Mouse (Mus musculus): ENCODE measurements at regions not wholly inside any gene's neighbourhood (a gene's known extent, or its start where the extent isn't known, plus 50 kb on each side); places are given as distances from the start of the nearest gene placed in this dataset.
"Not testable (repeated sequence)": the region's sequence is repeated elsewhere in the genome, so short reads cannot be mapped to it uniquely, and the experiment has no call there.

DNA sequence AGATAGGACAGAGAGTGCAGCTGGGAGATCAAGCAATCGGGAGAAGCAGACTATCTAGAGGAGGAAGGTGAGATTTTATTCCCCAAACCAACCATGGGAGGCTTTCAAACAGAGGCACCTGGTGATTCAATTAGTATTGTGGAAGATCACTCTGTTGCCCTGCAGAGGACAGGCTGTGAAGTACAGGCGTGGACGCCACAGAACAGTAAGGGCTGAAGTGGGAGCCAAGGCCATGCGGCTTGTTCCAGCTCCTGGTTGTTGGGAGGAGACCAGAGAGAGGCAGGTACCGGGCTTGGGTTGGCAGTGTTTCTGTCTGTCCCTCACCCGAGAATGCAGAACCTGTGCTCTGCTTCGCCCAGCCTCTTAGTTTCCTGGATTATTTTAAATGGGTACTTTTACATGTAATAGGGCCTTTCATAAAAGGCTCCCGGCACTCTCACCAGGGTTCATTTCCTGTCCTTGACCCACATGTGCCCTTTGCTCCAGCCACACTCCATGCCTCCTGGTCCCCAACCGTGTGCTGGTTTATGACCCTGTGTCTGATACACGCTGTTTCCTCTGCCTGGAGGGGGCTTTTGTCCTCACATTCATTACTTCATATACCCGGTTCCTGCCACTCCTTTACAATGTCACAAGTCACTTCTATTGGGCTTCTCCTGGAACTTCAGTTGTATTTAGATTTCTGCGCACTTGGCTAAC lies 58.3 kb downstream of the Vcpkmt start:
- no peak for DNase-seq

DNA sequence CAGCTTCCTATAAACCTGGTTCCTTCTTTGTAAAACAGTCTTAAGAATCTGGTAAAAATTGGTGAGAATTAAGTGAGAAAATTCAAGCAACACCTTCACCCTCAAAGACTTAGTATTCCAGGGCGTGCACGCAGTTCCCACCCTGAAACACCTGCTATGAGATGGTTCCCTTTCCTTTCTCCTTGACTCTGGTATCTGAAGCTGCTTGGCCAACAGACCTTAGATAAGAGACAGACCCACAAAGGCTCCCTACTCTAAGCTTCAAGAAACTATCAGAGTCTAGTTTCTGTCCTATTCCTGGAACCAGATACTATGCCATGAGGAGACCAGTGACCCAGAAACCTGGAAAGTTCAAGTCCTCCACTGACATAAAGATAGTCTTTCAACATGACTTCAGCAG lies 63.0 kb downstream of the Vcpkmt start:
- DNase-seq = no peak

DNA sequence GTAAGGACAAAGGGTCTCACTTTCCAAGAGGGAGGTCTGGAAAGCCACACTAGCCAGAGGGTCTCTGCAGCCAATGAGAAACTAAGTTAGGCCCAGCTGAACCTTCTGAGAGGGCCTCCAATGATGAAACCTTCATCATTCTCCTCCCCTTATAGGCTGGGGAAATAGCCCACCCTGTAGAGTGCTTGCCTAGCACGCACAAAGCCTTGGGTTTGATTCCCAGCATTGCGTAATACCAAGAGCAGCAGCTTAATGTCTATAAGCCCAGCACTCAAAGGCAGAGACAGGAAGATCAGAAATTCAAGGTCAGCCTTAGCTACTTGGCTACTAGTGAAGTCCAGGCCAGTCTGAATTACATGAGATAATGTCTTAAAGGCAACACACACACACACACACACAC lies 63.8 kb downstream of the Vcpkmt start:
- DNase-seq = no peak

DNA sequence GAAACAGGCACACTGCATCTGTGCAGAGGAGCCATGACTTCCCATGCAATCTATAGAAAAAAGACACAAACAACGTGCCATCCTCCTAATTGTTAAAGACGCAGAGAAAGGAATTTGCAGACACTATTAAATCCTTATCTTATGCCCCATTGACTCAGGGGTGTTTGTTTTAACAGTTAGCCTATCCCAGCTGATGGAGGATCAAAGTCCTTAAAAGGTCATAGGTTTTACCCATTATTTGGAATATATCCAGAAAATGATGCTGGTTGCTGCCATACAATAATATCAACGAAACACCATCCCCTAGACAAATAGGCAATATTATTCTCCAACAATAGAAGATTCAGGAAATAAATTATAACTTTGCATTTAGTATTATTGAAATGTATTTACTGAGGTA lies 65.2 kb downstream of the Vcpkmt start:
- DNase-seq = no peak

DNA sequence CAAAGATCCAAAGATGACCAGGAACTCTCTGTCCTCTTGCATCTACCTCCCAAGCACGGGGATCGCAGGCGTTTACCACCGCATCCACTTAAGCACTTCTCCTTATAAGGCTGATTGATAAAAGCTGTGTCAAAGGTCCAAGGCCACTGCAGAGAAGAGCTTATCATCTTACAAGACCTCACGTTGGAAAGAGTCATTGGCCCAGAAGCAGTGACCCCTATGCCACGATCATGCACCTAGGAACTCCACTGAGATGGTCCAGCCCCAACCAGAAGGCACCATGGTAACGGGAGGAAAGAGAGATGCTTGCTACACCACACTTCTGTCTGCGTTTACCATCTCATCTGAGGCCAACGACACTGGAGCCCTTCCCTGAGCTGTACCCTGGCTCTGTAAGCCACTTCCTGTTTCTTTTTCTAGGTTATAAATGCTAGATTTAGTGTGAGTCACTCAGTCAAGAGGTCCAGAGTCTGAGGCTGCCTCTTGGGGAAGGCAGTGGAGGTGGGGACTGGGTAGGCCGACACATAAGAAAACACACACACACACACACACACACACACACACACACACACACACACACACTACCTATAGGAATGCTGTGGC lies 66.4 kb downstream of the Vcpkmt start:
- peak; percentile 24 for DNase-seq

DNA sequence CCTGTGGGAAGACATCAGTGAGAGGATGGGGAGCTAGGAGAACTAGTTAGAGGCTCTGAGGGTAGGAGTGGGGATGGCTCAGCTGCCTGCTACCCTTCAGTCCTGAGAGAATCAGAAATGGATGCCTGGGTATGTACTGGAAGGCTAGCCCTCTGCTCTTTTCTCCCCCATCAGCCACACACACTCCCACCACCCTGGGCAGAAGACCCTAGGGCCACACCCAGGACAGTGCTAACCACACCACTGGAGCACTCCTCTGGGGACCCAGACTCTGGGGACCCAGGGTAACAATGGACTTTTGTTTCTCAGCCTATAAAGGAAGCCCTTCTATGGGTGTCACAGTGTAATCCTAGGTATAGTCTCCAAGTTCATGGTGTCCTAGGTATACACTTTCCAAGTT lies 67.0 kb downstream of the Vcpkmt start:
- DNase-seq = no peak

DNA sequence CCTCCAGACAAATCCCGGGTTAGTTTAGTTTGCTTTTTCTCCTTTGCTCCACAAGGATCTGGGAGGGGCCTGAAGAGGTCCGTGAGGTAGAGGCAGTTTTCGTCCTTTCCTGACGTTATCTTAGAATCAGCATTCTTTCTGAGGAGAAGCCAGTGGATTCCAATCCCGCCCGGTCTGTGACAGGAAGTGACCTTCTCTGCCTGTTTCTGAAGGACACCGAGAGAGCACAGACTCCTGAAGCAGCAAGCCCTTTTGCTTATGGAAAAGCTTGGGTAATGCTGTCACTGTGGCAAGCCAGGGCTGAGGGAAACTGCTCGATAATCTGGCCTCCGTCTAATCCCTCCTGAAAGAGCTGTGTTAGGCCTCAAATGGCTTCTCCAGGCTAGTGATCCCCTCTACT lies 67.7 kb downstream of the Vcpkmt start:
- peak; percentile 50 for DNase-seq

DNA sequence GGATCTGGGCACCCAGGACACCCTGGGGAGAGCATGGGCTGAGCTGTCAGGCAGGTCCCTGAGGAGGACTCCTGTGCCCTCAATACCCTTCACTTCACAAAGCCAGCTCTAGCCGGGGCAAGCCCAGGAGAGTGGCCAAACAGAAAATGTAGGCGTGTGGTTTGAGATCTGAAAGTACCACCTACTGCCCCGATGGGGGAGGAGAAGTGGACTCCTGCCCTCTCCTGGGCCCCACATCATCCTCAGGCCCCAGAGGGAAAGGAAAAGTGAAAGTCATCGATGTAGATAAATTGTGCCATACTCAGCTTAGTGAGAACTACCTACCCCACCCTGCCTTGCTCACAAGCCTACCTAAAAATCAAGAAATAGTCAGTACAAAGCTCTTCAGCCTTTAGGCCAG lies 69.7 kb downstream of the Vcpkmt start:
- DNase-seq = peak; percentile 83

DNA sequence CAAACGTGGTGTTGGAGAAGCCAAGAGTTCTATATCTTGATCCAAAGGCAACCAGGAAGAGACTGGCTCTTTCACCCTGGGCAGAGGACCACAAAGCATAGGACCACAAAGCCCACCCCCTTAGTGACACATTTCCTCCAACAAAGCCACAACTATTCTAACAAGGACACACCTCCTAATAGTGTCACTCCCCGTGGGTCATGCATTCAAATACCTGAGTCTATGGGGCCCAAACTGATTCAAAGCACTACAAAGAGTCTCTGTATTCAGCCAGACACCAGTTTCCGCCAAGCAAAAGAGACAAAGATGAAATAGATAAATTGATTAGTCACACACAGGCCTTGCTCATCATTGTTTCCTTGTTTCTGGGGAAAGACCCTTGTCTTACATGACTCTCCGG lies 72.1 kb downstream of the Vcpkmt start:
- DNase-seq = no peak

DNA sequence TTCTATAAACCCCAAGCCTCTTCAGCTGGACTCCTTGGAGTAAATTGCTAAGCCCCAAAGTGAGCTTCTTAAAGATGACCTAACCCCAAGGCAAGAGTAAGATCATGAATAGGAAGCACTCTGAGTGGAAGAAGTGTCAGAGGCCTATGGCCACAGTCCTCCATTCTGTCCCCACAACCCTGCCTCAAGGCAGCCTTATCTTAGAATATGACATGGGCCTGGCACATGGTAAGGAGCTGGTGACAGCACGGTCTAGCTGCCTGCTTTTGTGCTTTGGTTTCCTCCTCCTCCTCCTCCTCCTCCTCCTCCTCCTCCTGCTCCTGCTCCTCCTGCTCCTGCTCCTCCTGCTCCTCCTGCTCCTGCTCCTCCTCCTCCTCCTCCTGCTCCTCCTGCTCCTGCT lies 73.6 kb downstream of the Vcpkmt start:
- not testable (repeated sequence) for DNase-seq

DNA sequence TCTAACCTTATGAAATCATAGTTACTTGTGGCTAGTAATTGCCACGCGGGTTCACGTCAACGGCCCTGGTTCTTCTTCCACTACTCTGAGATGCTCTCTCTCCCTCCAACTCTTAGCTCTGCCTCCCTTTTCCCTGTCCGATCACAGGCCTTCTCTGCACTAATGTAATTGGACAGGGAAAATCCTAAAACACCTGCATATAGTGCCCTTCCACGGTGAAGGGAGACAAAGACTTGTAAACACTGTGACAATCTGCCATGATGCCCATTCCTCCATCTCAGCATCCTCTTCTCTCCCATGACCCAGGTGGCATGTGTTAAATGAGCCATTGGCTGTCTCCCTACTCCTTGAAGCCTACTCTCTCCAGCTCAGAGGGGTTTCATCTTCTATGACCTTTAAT lies 74.9 kb downstream of the Vcpkmt start:
- no peak for DNase-seq

DNA sequence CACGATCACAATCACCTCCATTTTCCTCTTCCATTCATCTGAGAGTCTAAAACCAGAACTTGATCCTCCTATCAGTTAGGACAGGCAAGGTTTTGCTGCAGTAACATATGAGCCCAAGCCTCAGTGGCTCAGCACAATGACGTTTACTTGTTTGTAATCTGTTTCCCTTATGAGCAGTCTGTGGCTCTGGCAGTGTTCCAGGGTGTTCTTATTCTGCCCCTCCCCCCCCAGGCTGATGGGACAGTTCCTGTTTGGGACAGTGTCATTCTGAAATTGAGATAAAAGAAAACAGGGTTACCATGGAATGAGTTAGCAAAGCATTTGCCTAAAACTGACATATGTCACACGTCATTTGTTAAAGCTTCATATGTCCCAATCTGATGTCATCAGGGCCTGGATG lies 75.5 kb downstream of the Vcpkmt start:
- no peak for DNase-seq

DNA sequence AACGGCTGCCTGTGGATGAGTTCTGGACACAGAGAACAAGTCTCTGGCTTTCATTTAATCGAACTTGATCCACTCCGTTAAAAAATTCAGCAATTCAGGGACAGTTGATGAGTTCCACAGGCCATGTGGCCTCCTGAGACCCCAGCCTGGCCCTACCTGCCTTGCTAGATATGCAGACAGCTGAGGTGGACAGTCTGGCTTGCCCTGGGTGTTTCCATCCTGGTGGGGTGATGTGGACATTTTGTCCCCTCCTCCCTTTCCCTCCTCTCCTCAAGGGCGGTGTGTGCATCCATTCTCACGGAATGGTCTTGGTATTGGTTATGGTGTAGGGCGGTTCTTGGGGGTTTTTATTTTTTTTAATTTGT lies 80.1 kb downstream of the Vcpkmt start:
- peak; percentile 17 for DNase-seq

DNA sequence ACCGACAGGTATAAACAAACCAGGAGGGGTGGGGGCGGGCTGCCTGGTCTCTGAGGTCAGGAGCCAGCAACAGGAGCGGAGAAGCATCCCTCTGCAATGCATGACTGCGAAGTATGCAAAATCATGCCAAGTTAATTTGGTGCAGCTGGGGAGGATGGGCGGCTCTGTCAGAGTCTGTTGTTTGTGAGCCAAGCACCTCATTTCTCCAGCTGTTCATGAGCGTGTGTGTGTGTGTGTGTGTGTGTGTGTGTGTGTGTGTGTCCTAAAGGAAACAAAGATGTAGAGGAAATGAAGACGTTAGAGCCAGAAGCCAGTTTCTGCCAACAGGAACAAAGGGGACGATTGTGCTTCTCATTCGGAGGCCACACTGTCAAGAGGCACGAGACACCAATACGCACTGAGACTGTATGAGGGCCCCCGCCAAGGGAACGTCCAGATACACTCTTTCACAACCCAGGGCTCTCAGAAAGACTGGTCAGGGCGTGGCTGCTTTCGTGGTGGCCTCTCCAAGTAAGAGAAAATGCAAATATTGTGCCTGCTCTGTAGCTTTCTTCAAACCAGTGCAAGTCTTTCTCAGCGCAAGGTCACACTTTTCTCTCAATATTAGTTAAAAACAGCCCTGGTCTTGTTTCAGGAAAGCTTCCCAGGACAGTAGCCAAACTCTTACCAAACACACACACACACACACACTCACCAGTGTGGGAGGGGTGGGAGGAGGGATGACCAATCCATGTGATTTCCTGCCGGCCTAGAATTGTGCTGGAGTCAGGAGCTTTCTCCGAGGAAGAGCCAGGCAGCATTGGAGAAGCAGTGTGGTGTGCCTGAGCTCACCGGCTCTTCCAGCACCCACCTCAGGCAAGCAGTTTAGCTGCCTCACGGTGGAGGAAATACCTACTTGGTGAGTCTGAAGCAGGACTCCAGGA lies 80.8 kb downstream of the Vcpkmt start:
- DNase-seq = peak; percentile 88

DNA sequence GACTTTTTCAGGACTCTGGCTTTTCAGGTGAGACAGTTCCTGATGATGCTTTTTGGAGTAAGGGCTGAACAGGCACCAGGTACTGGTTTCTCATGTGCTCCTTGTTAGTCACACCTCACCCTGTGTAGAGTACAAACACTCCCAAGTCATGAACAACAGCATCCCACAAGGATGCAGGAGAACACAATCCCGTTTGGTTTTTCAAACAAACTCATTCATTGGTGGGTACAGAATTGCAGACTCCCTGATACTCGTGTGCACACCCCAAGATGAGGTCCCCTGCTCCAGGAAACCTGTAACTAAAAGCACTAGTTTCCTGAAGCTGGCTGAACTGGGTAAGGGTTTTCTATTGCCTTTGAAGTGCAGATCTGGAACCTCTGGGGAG lies 81.5 kb downstream of the Vcpkmt start:
- no peak for DNase-seq

DNA sequence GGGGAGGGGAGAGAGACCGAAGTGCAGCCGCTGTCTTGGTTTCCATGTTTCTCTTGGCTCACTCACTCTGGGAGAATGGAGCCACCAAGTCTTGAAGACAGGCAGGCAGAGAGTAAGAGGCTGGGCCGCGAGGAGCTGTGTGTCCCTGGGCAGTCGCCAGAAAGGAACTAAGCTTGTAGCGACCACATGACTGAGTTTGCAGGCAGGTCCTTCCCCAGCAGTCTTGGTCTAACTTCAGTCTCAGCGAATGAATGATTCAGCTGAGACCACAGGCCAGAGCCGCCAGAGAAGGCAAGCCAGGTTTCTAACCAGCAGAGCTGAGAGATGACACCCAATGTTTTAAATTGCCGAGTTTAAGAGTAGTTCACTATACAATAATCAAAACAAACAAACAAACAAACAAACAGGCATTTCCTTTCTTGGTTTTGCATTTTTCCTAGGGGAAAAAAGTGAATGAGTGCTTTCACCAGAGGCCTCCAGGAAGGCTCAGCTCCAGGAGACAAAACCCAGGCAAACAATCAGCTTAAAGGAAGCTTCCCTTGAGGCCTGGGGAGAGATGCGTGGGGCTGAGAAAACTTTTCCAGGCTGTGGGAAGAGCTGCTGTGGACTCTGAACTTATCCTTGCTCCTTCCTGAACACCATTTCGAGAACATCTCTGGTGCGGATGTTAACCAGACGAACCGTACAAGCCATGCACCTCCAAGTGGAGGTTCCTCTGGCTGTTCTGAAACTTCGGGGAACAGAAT lies 82.1 kb downstream of the Vcpkmt start:
- peak; percentile 58 for DNase-seq

DNA sequence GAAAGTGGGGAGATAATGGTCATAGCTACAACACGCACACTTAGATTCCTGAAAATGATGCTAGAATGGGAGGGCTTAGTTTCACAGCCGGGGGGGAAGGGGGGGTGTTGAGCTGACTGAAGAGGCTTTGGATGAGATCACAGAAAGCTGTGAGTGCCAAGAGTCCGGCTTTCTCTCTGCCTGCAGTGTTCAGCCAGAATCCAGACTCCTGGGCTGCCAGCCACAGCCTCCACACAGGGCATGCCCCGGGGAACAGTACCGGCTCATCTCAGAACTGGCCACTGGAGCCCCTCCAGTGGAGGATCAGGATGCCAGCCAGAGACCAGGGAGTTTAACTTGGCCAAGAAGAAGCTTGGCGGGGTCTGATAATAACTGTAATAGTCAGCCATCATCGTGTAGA lies 85.7 kb downstream of the Vcpkmt start:
- DNase-seq = no peak

DNA sequence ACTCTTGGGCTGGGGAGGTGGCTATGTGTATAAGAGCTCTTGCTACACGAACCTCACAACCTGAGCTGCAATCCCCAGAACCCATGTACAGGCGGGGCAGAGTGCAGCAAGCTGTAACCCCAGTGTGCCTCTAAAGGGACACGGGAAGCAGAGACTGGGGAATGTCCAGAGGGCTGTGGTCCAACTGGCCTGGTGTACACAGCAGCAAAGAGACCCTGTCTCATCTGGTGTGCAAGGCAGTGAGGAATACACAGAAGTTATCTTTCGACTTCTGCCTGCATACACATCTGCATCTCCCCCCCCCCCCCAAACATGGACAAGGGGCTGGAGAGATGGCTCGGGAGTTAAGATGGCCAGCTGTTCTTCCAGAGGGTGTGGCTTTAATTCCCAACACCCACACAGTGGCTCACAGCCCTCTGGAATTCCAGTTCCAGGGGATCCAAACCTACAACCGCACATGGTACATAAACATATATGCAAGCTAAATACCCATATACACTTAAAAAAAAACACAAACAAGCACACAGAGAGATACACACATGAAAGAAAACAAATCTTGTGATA lies 86.4 kb downstream of the Vcpkmt start:
- no peak for DNase-seq

DNA sequence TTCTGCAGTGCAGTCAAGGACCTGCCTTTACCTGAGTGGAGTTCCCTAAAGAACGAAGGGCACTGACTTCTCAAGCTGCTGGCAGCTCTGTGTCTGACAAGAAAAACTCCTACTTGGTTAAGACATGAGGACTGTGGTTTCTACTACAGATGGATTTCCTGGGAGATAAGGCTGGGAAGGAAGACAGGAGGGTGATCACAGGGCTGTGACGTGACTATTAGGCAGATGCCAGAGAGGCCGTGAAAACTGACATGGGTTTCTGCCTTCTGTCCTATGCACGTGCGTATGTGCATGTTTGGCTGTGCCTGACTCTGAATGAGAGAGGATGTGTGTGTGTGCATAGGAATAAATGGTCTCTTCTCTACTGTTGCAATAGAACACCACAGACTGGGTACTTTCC lies 87.1 kb downstream of the Vcpkmt start:
- no peak for DNase-seq

DNA sequence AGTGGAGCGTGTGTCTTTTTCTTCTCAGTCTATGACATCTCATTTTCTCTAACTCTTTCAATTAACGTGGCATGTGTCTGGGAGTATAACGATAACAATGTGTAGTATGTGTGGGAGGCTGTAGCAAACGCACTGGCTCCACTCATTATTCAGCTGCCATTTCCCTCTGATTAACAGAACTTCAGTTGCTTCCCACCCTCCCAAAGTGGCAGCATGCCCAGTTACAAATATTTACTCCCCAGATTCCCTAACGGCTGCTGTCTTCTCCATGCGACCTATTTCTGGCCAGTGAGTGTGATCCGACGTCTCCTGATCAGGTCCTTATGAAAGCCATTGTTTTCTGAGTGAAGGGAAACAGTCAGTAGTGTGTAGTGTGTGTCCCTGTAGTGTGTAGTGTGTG lies 88.2 kb downstream of the Vcpkmt start:
- DNase-seq = no peak

DNA sequence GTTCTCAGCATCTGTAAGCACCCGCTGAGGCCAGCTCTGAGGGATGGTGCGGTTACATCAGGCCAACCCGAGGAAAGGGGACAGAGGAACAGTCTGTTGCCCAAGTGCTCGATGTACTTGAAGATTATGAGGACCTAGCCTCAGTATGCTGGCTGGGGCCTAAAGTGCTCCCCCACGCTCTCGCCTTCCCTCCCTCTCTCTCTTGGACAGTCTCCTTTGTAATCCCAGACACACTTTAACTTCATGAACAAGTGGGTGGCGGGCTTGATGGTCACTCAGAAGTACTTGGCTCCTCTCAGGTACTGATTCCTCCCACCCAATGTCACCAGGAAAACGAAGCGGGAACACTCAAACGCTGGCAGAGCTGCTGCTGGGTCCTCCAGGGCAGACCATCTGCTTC lies 93.1 kb downstream of the Vcpkmt start:
- DNase-seq = no peak

DNA sequence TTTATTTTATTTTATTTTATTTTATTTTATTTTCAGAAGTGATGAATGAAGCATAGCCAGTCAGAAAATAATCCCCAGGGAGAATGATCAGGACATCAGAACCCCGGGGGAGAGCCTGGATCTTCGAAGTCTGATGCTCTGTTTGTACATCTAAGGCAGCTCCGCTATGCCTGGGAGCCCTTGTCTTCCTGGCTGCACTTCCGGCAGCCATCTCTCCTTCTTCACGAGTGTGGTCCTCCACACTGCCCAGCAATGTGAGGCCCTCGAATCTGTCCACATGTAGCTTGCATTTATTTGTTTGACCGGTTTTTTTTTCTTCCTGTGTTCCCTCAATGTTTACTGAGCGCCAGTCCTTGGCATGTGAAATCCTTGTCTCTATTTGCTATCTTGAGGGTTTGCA lies 95.9 kb downstream of the Vcpkmt start:
- DNase-seq = no peak

All from kidney, adult 9 months (tissue).